Mouse (Mus musculus): Measurements from ENCODE around the gene Klf11.
A peak's percentile ranks its signal among the peaks of the same experiment; 100 is the strongest.
"Not testable (repeated sequence)": the region's sequence is repeated elsewhere in the genome, so short reads cannot be mapped to it uniquely, and the experiment has no call there.

The Klf11 gene

GRCm38 (mm10) chr12:24626401-24626800 lies 24.7 kb upstream of the Klf11 start:
- H3K36me3 ChIP-seq (ENCODE audit: insufficient read depth, low read length), result no peaks in the 10 kb centered on the region
- no peaks in the 10 kb centered on the region for H3K9me3 ChIP-seq (ENCODE audit: low read length)
- H3K4me3 ChIP-seq (replicated peaks; ENCODE audit: low read length), result no peak overlapping the region
- peaks cover 4% of the 10 kb centered on the region; the same call in 1 of the 2 replicates for H3K27me3 ChIP-seq (ENCODE audit: insufficient read depth, low read length)
- H3K4me1 ChIP-seq (replicated peaks; ENCODE audit: low read depth, low read length), result peaks cover 14% of the 10 kb centered on the region
- TF ChIP-seq CTCF (conservative IDR thresholded peaks at IDR 0.05; ENCODE audit: low read length) (no peak), POU5F1 (IDR thresholded peaks at IDR 0.05; ENCODE audit: borderline replicate concordance, low read length) (no peak), NANOG (IDR thresholded peaks at IDR 0.05; ENCODE audit: borderline replicate concordance, low read length) (no peak)

- H3K4me3 ChIP-seq (replicated peaks; ENCODE audit: low read length), result no peak overlapping the region
- H3K36me3 ChIP-seq (ENCODE audit: insufficient read depth, low read length), result no peaks in the 10 kb centered on the region
- TF ChIP-seq POU5F1 (IDR thresholded peaks at IDR 0.05; ENCODE audit: borderline replicate concordance, low read length), result no peak
- no peak for TF ChIP-seq CTCF (conservative IDR thresholded peaks at IDR 0.05; ENCODE audit: low read length)
- no peak for TF ChIP-seq NANOG (IDR thresholded peaks at IDR 0.05; ENCODE audit: borderline replicate concordance, low read length)
- H3K27me3 ChIP-seq (ENCODE audit: insufficient read depth, low read length), result peaks cover 4% of the 10 kb centered on the region; the same call in 1 of the 2 replicates
- H3K9me3 ChIP-seq (ENCODE audit: low read length), result no peaks in the 10 kb centered on the region
- H3K4me1 ChIP-seq (replicated peaks; ENCODE audit: low read depth, low read length), result peaks cover 15% of the 10 kb centered on the region
These were observed 23.9 kb upstream of the Klf11 start for GRCm38 (mm10) chr12:24627215-24627614.

- Histone ChIP-seq H3K9me3 (ENCODE audit: low read length) (no peaks in the 10 kb centered on the region), H3K4me3 (replicated peaks; ENCODE audit: low read length) (no peak overlapping the region), H3K36me3 (ENCODE audit: insufficient read depth, low read length) (no peaks in the 10 kb centered on the region), H3K4me1 (replicated peaks; ENCODE audit: low read depth, low read length) (peaks cover 31% of the 10 kb centered on the region), H3K27me3 (ENCODE audit: insufficient read depth, low read length) (0 out of 2 replicates have a peak, but pooled peaks cover 2% of the 10 kb centered on the region)
- TF ChIP-seq NANOG (IDR thresholded peaks at IDR 0.05; ENCODE audit: borderline replicate concordance, low read length) (no peak), CTCF (conservative IDR thresholded peaks at IDR 0.05; ENCODE audit: low read length) (peak; percentile 24; the same call in 1 of the 2 replicates), POU5F1 (IDR thresholded peaks at IDR 0.05; ENCODE audit: borderline replicate concordance, low read length) (no peak)
These were observed 20.9 kb upstream of the Klf11 start for GRCm38 (mm10) chr12:24630220-24630619.

DNA sequence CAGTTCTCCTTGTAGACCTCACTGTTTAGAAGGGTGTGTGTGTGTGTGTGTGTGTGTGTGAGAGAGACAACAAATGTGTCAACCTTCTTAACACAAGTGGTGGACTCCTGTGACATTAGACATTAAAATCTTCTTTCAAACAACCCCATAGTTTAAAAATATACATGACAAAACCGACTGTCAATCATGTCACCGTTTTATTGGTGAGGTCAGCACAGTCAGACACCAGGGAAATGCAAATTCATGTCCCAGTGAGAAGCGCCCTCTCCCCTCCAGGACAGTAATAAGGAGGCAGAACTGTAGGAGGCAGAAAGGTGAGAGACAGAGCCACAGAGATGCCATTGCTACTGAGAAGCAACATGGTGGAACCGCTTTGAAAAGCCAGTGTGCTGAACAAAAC lies 18.7 kb upstream of the Klf11 start:
- no peaks in the 10 kb centered on the region for H3K36me3 ChIP-seq (ENCODE audit: insufficient read depth, low read length)
- H3K4me3 ChIP-seq (replicated peaks; ENCODE audit: low read length), result no peak overlapping the region
- peaks cover 43% of the 10 kb centered on the region for H3K4me1 ChIP-seq (replicated peaks; ENCODE audit: low read depth, low read length)
- no peak for TF ChIP-seq NANOG (IDR thresholded peaks at IDR 0.05; ENCODE audit: borderline replicate concordance, low read length)
- TF ChIP-seq CTCF (conservative IDR thresholded peaks at IDR 0.05; ENCODE audit: low read length), result no peak
- no peak for TF ChIP-seq POU5F1 (IDR thresholded peaks at IDR 0.05; ENCODE audit: borderline replicate concordance, low read length)
- H3K9me3 ChIP-seq (ENCODE audit: low read length), result no peaks in the 10 kb centered on the region
- H3K27me3 ChIP-seq (ENCODE audit: insufficient read depth, low read length), result no peaks in the 10 kb centered on the region

GRCm38 (mm10) chr12:24633753-24634191 lies 17.3 kb upstream of the Klf11 start:
- TF ChIP-seq NANOG (IDR thresholded peaks at IDR 0.05; ENCODE audit: borderline replicate concordance, low read length) (no peak), POU5F1 (IDR thresholded peaks at IDR 0.05; ENCODE audit: borderline replicate concordance, low read length) (no peak), CTCF (conservative IDR thresholded peaks at IDR 0.05; ENCODE audit: low read length) (no peak)
- no peaks in the 10 kb centered on the region for H3K36me3 ChIP-seq (ENCODE audit: insufficient read depth, low read length)
- H3K4me1 ChIP-seq (replicated peaks; ENCODE audit: low read depth, low read length), result peaks cover 45% of the 10 kb centered on the region
- H3K4me3 ChIP-seq (replicated peaks; ENCODE audit: low read length), result peak overlapping the region; percentile 26; the same call in 1 of the 2 replicates
- H3K27me3 ChIP-seq (ENCODE audit: insufficient read depth, low read length), result no peaks in the 10 kb centered on the region
- H3K9me3 ChIP-seq (ENCODE audit: low read length), result no peaks in the 10 kb centered on the region

DNA sequence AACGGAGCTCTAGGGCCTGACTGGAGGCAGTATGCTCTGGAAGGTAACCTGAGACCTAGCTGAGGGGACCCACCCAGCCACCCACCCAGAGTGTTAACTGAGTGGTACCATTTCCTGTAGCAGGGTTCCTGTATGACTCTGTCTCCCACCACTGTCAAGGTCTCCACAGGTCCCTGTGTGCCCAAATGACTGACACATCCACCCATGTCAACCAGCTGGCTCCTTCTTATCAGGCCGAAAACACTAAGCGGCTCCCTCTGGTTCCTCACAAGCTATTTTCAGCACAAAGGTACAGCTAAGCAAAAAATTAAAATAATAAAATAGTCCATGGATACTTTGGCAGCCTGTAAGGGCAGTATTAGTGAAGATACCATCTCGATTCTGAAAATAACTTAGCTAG lies 16.9 kb upstream of the Klf11 start:
- H3K27me3 ChIP-seq (ENCODE audit: insufficient read depth, low read length), result no peaks in the 10 kb centered on the region
- no peaks in the 10 kb centered on the region for H3K36me3 ChIP-seq (ENCODE audit: insufficient read depth, low read length)
- no peaks in the 10 kb centered on the region for H3K9me3 ChIP-seq (ENCODE audit: low read length)
- H3K4me1 ChIP-seq (replicated peaks; ENCODE audit: low read depth, low read length), result peaks cover 49% of the 10 kb centered on the region
- TF ChIP-seq POU5F1 (IDR thresholded peaks at IDR 0.05; ENCODE audit: borderline replicate concordance, low read length), result no peak
- H3K4me3 ChIP-seq (replicated peaks; ENCODE audit: low read length), result peak overlapping the region; percentile 26; the same call in 1 of the 2 replicates

DNA sequence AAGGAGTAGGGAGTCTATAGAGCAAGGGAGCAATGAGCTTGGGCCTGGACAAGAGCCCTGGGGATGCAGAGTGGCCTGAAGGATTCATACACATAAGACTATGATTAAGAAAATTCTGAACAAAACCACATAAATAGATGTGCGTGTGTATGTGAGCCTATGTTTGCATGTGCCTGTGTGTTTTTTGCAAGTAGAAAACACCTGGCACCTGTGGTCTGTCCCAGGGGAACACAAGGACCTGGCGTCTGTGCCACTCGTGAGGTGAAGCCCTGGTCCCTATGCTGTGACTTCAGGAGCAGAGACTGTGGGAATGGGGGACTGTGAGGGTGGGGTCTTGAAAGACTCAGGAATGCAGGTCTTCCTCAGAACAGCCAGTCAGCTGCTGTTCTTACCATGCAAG lies 16.4 kb upstream of the Klf11 start:
- Histone ChIP-seq H3K4me3 (replicated peaks; ENCODE audit: low read length) (no peak overlapping the region), H3K27me3 (ENCODE audit: insufficient read depth, low read length) (no peaks in the 10 kb centered on the region), H3K9me3 (ENCODE audit: low read length) (no peaks in the 10 kb centered on the region), H3K4me1 (replicated peaks; ENCODE audit: low read depth, low read length) (peaks cover 53% of the 10 kb centered on the region), H3K36me3 (ENCODE audit: insufficient read depth, low read length) (no peaks in the 10 kb centered on the region)
- TF ChIP-seq CTCF (conservative IDR thresholded peaks at IDR 0.05; ENCODE audit: low read length), result no peak

DNA sequence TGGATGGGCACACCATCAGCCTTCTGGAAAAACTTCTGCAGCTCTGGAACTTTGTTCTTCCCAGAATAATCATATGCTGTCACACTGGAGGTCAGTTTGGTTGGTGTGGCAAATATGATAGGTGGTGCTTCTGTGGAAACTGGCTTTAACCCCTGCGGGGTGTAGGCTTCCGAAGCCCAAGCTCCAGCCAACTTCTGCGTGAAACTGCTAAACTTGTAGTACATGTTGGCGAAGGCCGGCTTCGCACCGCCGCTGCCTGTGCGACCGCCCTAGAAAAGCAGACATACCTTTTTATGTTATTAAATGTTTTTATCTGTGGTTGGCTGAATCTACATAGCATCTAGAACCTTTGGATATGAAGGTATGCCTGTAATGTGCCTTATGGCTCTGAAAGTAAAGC lies 12.3 kb upstream of the Klf11 start:
- H3K27me3 ChIP-seq (ENCODE audit: insufficient read depth, low read length); H3K9me3 ChIP-seq (ENCODE audit: low read length); H3K4me3 ChIP-seq (replicated peaks; ENCODE audit: low read length); H3K36me3 ChIP-seq (ENCODE audit: insufficient read depth, low read length): not testable (repeated sequence)
- peaks cover 45% of the 10 kb centered on the region for H3K4me1 ChIP-seq (replicated peaks; ENCODE audit: low read depth, low read length)

GRCm38 (mm10) chr12:24642370-24642802 lies 8.7 kb upstream of the Klf11 start:
- Histone ChIP-seq H3K4me1 (replicated peaks; ENCODE audit: low read depth, low read length) (peaks cover 31% of the 10 kb centered on the region), H3K9me3 (ENCODE audit: low read length) (no peaks in the 10 kb centered on the region), H3K27me3 (ENCODE audit: insufficient read depth, low read length) (no peaks in the 10 kb centered on the region), H3K4me3 (replicated peaks; ENCODE audit: low read length) (no peak overlapping the region), H3K36me3 (ENCODE audit: insufficient read depth, low read length) (no peaks in the 10 kb centered on the region)
- TF ChIP-seq CTCF (conservative IDR thresholded peaks at IDR 0.05; ENCODE audit: low read length) (no peak), POU5F1 (IDR thresholded peaks at IDR 0.05; ENCODE audit: borderline replicate concordance, low read length) (no peak), NANOG (IDR thresholded peaks at IDR 0.05; ENCODE audit: borderline replicate concordance, low read length) (no peak)
